Mouse (Mus musculus) intestine, embryonic 16.5 days (tissue): ENCODE measurements at regions not wholly inside any gene's neighbourhood (a gene's known extent, or its start where the extent isn't known, plus 50 kb on each side); places are given as distances from the start of the nearest gene placed in this dataset.

Experiments used
- ATAC-seq: fragments of 200-750 bp; cut with Nextera tagmentation; 2 replicates; pipeline ENCODE4 v1.8.0; 2017; ENCODE audit warnings: moderate TSS enrichment, moderate library complexity
- H3K27ac ChIP-seq: fragments of 300-500 bp; sonication (generic); 2 replicates; pipeline ENCODE4 v1.5.1; 2014; ENCODE audit warnings: mild to moderate bottlenecking, low read length
- H3K27me3 ChIP-seq: fragments of 300-500 bp; sonication (generic); replicated peaks from 2 replicates; pipeline ENCODE4 v1.6.1; 2014; ENCODE audit warnings: low read length, control low read depth, mixed read lengths; ENCODE audit not compliant: control insufficient read depth, insufficient read depth
- H3K36me3 ChIP-seq: fragments of 300-500 bp; sonication (generic); 2 replicates; pipeline ENCODE4 v1.6.1; 2014; ENCODE audit warnings: low read length, control low read depth; ENCODE audit not compliant: control insufficient read depth, insufficient read depth
- H3K4me1 ChIP-seq: fragments of 300-500 bp; sonication (generic); 2 replicates; pipeline ENCODE4 v1.6.1; 2014; ENCODE audit warnings: low read length, control low read depth, mixed read lengths; ENCODE audit not compliant: control insufficient read depth, insufficient read depth
- H3K4me2 ChIP-seq: fragments of 300-500 bp; sonication (generic); 2 replicates; pipeline ENCODE4 v1.6.1; 2014; ENCODE audit warnings: low read depth, low read length, control low read depth
- H3K4me3 ChIP-seq: fragments of 300-500 bp; sonication (generic); 2 replicates; pipeline ENCODE4 v1.5.1; 2014; ENCODE audit warnings: mild to moderate bottlenecking, low read length
- H3K9ac ChIP-seq: fragments of 300-500 bp; sonication (generic); 2 replicates; pipeline ENCODE4 v1.6.1; 2014; ENCODE audit warnings: low read depth, low read length
- H3K9me3 ChIP-seq: fragments of 300-500 bp; sonication (generic); 2 replicates; pipeline ENCODE4 v1.6.1; 2016; ENCODE audit warnings: low read length, control low read depth; ENCODE audit not compliant: control insufficient read depth
- WGBS: fragments of 180-500 bp; shearing (Covaris S2); extraction: QIAGEN DNeasy Blood & Tissue Kit; methylation state at CpG from one replicate; pipeline ENCODE4 v1.1.7; 2014; 5-methylcytosine and 5-hydroxymethylcytosine counted together

DNA sequence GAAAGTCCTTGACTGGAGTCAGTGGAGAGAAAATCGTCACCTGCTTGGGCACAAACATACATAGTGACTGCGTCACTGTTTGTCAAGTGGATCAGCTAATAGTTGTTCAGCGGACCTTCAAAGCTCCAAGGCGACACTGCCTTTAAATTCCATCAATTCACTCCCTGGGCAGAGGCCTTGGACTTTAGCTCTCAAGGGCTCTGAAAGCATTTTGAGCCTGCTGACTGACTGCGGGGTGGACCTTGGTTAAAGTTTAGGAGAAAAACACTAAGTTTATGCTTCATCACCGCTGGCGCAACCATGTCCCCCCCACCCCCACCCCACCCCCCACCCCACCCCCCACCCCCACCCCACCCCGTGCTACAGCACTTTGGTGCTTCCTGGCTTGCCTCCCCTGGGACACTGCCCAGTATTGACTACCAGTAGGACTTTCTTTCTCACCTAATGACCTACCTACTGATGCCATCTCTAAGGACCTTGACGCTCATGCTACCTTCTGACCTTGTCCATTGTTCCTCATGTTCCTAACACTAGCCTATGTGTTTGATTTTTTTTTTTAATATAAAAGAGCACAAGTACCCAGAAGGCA, 1132.3 kb downstream of the Gsdmc2 start:
- ATAC-seq: peak; percentile 91
- WGBS: 48% methylated on average over 9 of the region's 9 CpGs
- H3K9me3 ChIP-seq: no peaks in the 10 kb centered on the region
- no peak overlapping the region for H3K4me2 ChIP-seq
- H3K36me3 ChIP-seq: no peaks in the 10 kb centered on the region
- H3K4me1 ChIP-seq: 0 out of 2 replicates have a peak, but pooled peaks cover 3% of the 10 kb centered on the region
- no peak overlapping the region for H3K9ac ChIP-seq
- no peak overlapping the region for H3K4me3 ChIP-seq
- H3K27me3 ChIP-seq: no peaks in the 10 kb centered on the region
- no peak overlapping the region for H3K27ac ChIP-seq

DNA sequence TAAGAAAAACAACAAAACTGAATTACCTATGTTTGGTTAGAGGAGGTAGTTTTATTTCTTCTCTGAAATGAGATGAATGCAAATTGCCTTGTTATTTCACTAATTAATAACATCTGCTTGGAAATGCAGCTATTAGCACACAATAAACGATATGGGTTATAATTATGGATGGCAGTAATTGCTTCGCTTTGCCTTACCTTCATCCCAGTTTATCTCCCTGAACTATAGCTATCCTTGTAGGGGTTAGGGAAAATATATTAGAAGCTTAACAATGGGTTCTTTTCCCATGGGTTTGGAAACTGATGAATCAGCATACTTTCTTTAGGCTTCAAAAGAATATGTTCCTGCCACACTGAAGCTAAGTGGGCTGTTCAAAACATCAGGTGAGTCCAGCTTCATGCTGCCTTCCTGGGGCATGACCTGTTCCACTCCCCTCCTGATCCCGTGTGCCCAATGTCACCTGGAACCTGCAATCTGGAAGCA, 1132.9 kb downstream of the Gsdmc2 start:
- Histone ChIP-seq H3K9ac (no peak overlapping the region), H3K27me3 (no peaks in the 10 kb centered on the region), H3K27ac (no peak overlapping the region), H3K4me1 (0 out of 2 replicates have a peak, but pooled peaks cover 3% of the 10 kb centered on the region), H3K9me3 (no peaks in the 10 kb centered on the region), H3K36me3 (no peaks in the 10 kb centered on the region), H3K4me3 (no peak overlapping the region), H3K4me2 (no peak overlapping the region)
- 73% methylated on average over 3 of the region's 3 CpGs for WGBS
- ATAC-seq: no peak

DNA sequence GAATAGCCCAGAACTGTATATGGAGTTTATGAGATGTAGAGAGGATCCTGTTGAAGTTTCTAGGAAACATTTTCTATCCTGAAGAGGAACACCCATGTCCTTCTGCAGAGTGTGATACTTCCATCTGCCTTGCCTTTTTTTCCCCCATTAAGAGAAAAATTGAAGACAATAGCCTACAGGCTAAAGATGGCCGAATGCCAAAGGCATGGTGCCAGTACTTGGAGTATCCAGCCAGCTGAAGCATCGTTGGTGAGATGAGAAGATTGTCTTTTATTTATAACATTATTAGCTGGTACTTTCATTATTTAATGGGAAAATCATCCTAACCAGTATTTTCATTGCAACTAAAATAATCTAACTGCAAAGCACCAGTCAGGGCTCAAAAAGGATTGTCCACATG, 1135.4 kb downstream of the Gsdmc2 start:
- Histone ChIP-seq H3K27me3 (no peaks in the 10 kb centered on the region), H3K27ac (no peak overlapping the region), H3K9me3 (no peaks in the 10 kb centered on the region), H3K4me2 (no peak overlapping the region), H3K4me3 (no peak overlapping the region), H3K4me1 (0 out of 2 replicates have a peak, but pooled peaks cover 3% of the 10 kb centered on the region), H3K36me3 (no peaks in the 10 kb centered on the region), H3K9ac (no peak overlapping the region)
- 64% methylated on average over 2 of the region's 2 CpGs for WGBS
- no peak for ATAC-seq

DNA sequence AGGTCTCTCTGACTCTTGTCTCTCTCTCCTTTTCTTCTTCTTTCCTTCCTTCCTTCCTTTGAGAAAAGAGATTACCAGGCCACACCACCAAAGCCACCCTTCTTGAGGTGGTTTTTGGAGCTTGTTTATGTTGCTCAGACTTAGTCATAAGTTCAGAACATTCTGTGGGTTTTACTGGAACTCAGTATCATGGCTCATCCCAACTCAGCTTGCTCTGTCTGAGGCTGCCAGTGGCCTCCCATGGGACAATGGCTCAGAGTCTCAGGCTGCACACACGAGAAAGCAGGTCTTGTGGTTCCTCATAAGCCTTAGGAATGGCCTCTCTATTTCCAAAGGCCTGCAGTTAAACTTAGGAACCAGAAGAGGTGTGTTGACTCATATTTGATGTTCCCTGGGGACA, 1146.4 kb downstream of the Gsdmc2 start:
- Histone ChIP-seq H3K4me2 (no peak overlapping the region), H3K27ac (no peak overlapping the region), H3K9ac (no peak overlapping the region), H3K4me3 (no peak overlapping the region), H3K9me3 (no peaks in the 10 kb centered on the region), H3K27me3 (no peaks in the 10 kb centered on the region), H3K4me1 (no peaks in the 10 kb centered on the region), H3K36me3 (no peaks in the 10 kb centered on the region)
- ATAC-seq: no peak
- 67% methylated on average over 1 of the region's 1 CpGs for WGBS

DNA sequence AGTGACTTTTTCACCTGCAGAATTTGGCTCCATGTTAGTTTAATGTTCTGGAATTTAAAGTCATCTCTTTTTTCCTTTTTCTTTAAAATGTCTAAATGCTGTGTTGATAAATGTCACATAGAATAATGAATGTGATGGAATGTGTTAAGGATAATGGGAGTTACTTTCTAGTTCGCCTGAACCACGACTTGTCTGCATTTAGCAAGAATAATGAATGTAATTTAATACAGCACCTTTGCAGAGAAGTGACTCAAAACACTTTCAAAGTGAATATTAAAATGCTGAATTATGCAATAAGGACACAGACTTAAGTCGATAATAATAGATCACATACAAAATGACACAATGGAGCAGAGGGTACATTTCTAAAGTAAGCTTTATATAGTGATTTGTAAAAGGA, 1150.2 kb downstream of the Gsdmc2 start:
- Histone ChIP-seq H3K9ac (no peak overlapping the region), H3K27ac (no peak overlapping the region), H3K4me3 (no peak overlapping the region), H3K36me3 (no peaks in the 10 kb centered on the region), H3K9me3 (no peaks in the 10 kb centered on the region), H3K27me3 (no peaks in the 10 kb centered on the region), H3K4me2 (no peak overlapping the region), H3K4me1 (no peaks in the 10 kb centered on the region)
- ATAC-seq: no peak
- WGBS: 65% methylated on average over 3 of the region's 3 CpGs

DNA sequence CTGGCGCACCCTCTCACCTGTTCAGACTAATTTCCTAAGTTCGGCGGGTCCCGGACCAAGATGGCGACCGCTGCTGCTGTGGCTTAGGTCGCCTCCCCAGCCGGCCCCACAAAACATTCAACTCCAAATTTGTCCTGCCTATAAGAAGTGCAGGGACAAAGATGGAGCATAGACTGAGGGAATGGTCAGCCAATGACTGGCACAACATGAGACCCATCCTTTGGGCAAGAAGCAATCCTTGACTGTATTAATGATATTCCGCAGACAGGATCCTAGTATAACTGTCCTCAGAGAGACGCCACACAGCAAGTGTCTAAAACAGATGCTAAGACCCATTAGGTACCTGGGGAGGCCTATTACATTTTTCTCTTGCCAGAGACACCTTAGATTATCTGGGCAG, 1151.3 kb downstream of the Gsdmc2 start:
- no peak overlapping the region for H3K27ac ChIP-seq
- H3K4me2 ChIP-seq: no peak overlapping the region
- 91% methylated on average over 9 of the region's 10 CpGs for WGBS
- no peak overlapping the region for H3K4me3 ChIP-seq
- no peaks in the 10 kb centered on the region for H3K36me3 ChIP-seq
- no peaks in the 10 kb centered on the region for H3K4me1 ChIP-seq
- no peak for ATAC-seq
- H3K27me3 ChIP-seq: no peaks in the 10 kb centered on the region
- no peaks in the 10 kb centered on the region for H3K9me3 ChIP-seq
- H3K9ac ChIP-seq: no peak overlapping the region

DNA sequence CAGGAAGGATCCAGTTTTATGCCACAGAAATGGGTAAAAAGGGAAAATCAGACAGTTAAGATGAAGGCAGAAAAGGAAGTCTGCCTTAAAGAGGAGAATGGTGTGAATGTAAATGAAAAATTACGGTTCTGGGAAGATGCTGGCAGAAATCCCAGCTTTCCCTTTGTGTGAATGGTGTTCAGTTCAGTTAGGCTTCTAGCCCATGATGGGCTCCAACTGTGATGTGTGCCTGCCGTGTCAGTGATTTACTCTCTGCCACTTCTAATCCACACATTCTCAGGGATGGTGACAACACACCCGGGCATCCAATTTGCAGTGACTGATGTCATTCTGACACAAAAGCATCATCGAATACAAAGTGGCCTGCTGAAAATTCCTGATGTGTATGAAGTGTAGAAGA, 1171.6 kb downstream of the Gsdmc2 start:
- H3K4me1 ChIP-seq: no peaks in the 10 kb centered on the region
- H3K4me3 ChIP-seq: no peak overlapping the region
- H3K9ac ChIP-seq: no peak overlapping the region
- no peak overlapping the region for H3K27ac ChIP-seq
- H3K9me3 ChIP-seq: no peaks in the 10 kb centered on the region
- H3K36me3 ChIP-seq: no peaks in the 10 kb centered on the region
- 64% methylated on average over 4 of the region's 4 CpGs for WGBS
- H3K4me2 ChIP-seq: no peak overlapping the region
- ATAC-seq: no peak
- no peaks in the 10 kb centered on the region for H3K27me3 ChIP-seq

DNA sequence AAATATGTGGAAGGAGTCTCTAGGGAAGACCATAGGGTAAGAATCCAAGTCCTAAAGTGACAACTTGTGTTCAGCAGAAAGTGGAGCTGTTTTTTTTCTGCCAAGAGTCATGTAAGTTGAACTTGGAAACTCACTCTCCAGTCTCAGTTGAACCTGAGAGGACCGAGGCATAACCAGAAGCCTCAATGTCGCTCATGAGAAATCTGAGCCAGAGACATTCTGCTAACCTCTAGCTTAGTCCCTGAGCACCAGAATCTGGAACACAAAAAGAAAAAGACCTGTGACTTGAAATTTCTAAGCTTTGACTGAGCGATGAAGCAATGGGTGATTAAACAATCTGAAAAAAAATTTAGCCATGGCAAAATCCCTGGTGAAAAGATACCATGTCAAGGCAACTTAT, 1175.0 kb downstream of the Gsdmc2 start:
- no peaks in the 10 kb centered on the region for H3K27me3 ChIP-seq
- ATAC-seq: no peak
- H3K9me3 ChIP-seq: no peaks in the 10 kb centered on the region
- H3K27ac ChIP-seq: no peak overlapping the region
- H3K4me3 ChIP-seq: no peak overlapping the region
- H3K4me1 ChIP-seq: no peaks in the 10 kb centered on the region
- no peak overlapping the region for H3K4me2 ChIP-seq
- H3K36me3 ChIP-seq: no peaks in the 10 kb centered on the region
- no peak overlapping the region for H3K9ac ChIP-seq
- 95% methylated on average over 3 of the region's 3 CpGs for WGBS

DNA sequence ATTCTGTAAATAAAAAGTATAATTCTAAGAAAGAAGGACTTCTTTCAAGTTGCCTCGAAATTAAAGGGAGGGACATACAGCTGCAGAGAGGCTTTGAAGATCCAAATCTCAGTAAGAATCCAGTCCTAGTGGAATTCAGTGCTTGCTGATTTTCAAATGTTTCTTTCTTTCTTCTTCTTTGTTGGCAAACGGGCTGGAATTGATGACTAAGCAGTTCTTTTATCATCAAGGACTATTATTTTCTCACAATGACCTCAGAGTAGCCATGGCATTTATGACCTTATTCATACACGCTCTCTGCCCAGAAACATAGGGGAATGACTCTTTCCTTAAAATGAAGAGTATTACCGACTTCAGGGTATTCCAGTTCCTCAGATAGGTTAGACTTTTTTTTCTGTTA, 1185.9 kb downstream of the Gsdmc2 start:
- 71% methylated on average over 4 of the region's 4 CpGs for WGBS

DNA sequence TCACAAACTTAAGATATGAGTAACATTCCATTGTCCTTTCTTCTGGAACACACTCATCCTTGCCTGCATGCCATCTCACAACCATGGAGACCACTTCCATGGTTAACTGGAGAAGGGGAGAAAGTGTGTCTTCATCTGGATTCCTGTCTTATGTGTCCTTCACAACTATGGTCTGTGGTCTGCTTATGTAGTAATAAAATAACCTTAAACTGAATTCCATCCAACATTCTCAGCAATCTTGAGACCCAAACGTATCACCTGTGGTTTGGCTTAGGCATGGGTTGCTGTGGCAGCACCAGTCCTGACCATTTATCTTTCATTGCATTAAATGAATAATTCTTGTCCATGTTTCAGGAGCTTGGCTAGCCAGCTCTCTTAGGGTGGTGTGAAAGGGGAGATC, 1186.3 kb downstream of the Gsdmc2 start:
- Histone ChIP-seq H3K4me3 (no peak overlapping the region), H3K4me1 (no peaks in the 10 kb centered on the region), H3K9ac (no peak overlapping the region), H3K27ac (no peak overlapping the region), H3K4me2 (no peak overlapping the region), H3K9me3 (no peaks in the 10 kb centered on the region), H3K36me3 (no peaks in the 10 kb centered on the region), H3K27me3 (no peaks in the 10 kb centered on the region)
- 76% methylated on average over 1 of the region's 1 CpGs for WGBS
- no peak for ATAC-seq

More for the DNA sequence above, 1185.9 kb downstream of the Gsdmc2 start:
- H3K9ac ChIP-seq: no peak overlapping the region
- no peaks in the 10 kb centered on the region for H3K9me3 ChIP-seq
- H3K4me1 ChIP-seq: no peaks in the 10 kb centered on the region
- no peak for ATAC-seq
- no peak overlapping the region for H3K27ac ChIP-seq
- no peaks in the 10 kb centered on the region for H3K27me3 ChIP-seq
- no peak overlapping the region for H3K4me2 ChIP-seq
- H3K4me3 ChIP-seq: no peak overlapping the region
- H3K36me3 ChIP-seq: no peaks in the 10 kb centered on the region
